Mouse (Mus musculus): ENCODE measurements around the gene Slc4a8.

DNA sequence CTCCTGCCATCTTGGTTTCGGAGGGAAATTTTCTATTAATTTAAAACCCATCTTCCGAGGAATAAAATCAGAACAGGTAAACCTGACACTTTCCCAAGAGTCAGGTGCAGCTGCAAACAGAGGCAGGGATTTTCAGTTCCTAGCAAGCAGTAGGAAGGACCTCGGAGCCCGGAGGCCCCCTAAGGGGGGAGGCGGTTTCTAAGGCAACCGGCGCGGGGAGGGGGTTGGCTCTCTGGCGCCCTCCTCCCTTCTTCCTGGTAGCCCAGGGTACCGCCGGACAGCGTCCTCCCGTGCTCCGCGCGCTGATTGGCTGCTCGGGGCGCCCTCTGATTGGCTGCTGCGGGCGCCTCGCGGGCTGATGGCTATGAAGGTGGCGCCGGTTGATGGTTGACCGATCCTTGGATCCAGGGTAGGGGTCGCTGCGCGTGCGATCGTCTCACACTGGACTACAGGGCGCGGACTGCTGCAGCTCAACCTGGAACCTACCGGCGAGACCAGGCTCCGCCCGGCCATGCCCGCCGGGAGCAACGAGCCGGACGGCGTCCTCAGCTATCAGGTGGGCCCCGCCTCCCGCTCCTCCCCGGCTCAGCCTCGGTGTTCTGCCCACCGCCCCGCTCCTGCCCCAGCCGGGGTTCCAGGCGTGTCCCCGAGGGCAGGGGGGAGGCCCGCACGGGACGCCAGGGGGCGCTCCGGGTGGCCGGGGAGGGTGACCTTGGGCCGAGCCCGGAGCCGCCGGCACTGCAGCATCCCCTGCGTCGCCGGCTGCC is at the start of gene Slc4a8:
- peak; percentile 51; the same call in 1 of the 2 replicates for TF ChIP-seq POLR2A (IDR thresholded peaks at IDR 0.05; ENCODE audit: borderline replicate concordance, insufficient read depth, low read length)
- peak; percentile 50; the same call in 1 of the 2 replicates for TF ChIP-seq CTCF (IDR thresholded peaks at IDR 0.05; ENCODE audit: borderline replicate concordance, insufficient read depth, low read depth, low read length)
